Mouse (Mus musculus) embryonic facial prominence, embryonic 12.5 days (tissue): Measurements from ENCODE around the gene Spred3. TPM values are rescaled to one million over a fixed set of nuclear protein-coding genes. Genes with fewer than 3 reads are reported as not detected.
A peak's percentile ranks its signal among the peaks of the same experiment; 100 is the strongest.
"Not testable (repeated sequence)": the region's sequence is repeated elsewhere in the genome, so short reads cannot be mapped to it uniquely, and the experiment has no call there.

Source experiments
- ATAC-seq: fragments of 200-750 bp; cut with Nextera tagmentation; 2 replicates; pipeline ENCODE4 v1.8.0; 2017; ENCODE audit not compliant: insufficient number of reproducible peaks, insufficient read depth, low FRiP score, low TSS enrichment
- H3K27ac ChIP-seq: fragments of 300-500 bp; sonication (generic); 2 replicates; pipeline ENCODE4 v1.5.1; 2016; ENCODE audit warnings: mild to moderate bottlenecking
- H3K27me3 ChIP-seq: fragments of 300-500 bp; sonication (generic); 2 replicates; pipeline ENCODE4 v1.6.1; 2016; ENCODE audit warnings: mild to moderate bottlenecking, moderate library complexity
- H3K36me3 ChIP-seq: fragments of 300-500 bp; sonication (generic); 2 replicates; pipeline ENCODE4 v1.6.1; 2016; ENCODE audit warnings: mild to moderate bottlenecking
- H3K4me1 ChIP-seq: fragments of 300-500 bp; sonication (generic); 2 replicates; pipeline ENCODE4 v1.6.1; 2016
- H3K4me2 ChIP-seq: fragments of 300-500 bp; sonication (generic); replicated peaks from 2 replicates; pipeline ENCODE4 v1.6.1; 2016; ENCODE audit warnings: mild to moderate bottlenecking, moderate library complexity
- H3K4me3 ChIP-seq: fragments of 300-500 bp; sonication (generic); 2 replicates; pipeline ENCODE4 v1.5.1; 2016; ENCODE audit warnings: mild to moderate bottlenecking
- H3K9ac ChIP-seq: fragments of 300-500 bp; sonication (generic); 2 replicates; pipeline ENCODE4 v1.6.1; 2016; ENCODE audit warnings: mild to moderate bottlenecking, moderate library complexity
- H3K9me3 ChIP-seq: fragments of 300-500 bp; sonication (generic); 2 replicates; pipeline ENCODE4 v1.6.1; 2016; ENCODE audit warnings: mild to moderate bottlenecking, moderate library complexity
- WGBS: fragments of 180-500 bp; shearing (Covaris S2); methylation state at CpG from one replicate; pipeline ENCODE4 v1.1.7; 2016; 5-methylcytosine and 5-hydroxymethylcytosine counted together
- polyA plus RNA-seq: library from polyadenylated mRNA; unstranded; fragments of >200 nt; fragmentation: Nextera tagmentation; extraction: Ambion mirVana; gene quantifications from 2 replicates; pipeline ENCODE4 v1.2.1, GENCODE M21; 2016

The Spred3 gene
- polyA plus RNA-seq = 5.9 and 6.3 TPM in 2 replicates

DNA sequence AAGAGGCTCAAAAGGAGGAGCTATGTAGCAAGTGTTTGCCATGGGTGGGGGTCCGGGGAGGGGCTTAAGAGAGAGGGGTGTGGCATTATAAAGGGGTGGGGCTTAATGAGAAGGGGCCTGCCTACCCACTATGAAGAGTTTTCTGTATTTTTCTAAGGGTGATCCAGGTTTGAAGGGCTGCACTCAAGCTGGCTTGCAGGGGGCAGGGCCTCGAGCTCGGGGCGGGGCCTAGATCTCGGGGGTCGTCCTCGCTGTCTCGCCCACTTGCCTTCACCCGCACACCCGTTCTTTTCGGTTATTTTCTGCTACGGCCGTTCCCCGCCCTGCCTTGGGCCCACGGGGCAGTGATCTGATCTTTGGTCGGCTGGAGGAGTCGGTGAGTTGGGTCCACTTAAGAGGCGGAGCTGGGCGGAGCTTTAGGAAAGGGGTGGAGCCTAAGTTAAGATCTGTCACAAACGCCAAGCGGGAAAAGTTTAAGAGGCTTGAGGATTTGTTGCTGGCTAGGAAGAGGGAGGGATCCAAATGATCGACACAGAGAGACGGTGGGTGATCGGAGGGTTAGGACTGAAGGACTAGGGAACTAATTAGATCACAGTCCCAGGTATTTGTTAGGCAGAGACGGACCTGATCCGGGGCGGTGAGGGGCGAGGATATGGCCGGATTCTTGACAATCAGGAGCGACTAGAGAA lies at the start of gene Spred3, which contains the start of gene Ggn:
Gene Spred3 (minus strand): TSS at position 346 of the 689 bp plus-strand sequence.
Gene Ggn (plus strand): TSS at position 145 of the 689 bp plus-strand sequence.
- peak within 1 kb of the TSS; percentile 83 for H3K4me2 ChIP-seq
- H3K36me3 ChIP-seq = peaks cover 26% of the 10 kb centered on the region
- H3K9ac ChIP-seq = peak within 1 kb of the TSS; percentile 59
- H3K27ac ChIP-seq = peak within 1 kb of the TSS; percentile 80
- peak; percentile 48 for ATAC-seq
- peaks cover 52% of the 10 kb centered on the region for H3K27me3 ChIP-seq
- H3K4me1 ChIP-seq = peaks cover 29% of the 10 kb centered on the region
- no peaks in the 10 kb centered on the region for H3K9me3 ChIP-seq
- H3K4me3 ChIP-seq = peak within 1 kb of the TSS; percentile 73
- WGBS = 2% methylated on average over 30 of the region's 30 CpGs

DNA sequence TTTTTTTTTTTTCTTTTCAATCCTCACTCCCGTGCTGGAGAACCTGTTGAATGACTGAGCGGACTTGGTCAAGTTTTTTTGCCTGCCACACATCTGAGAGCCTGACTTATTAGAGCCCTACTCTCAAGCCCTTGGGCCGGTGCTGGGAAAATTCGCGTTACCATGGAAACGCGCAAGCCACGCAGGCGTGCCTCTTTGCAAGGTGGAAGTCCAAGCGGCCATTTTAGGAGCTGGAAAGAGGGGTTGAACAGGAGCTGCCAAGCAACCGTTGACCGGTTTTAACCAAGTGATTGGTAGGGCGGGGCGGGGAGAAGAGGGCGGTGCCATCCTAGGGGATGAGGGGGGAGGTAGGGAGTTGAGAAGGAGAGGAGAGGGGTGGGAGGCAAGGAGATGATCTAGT lies 44.6 kb upstream of the Spred3 start:
- WGBS = 39% methylated on average over 15 of the region's 15 CpGs
- no peaks in the 10 kb centered on the region for H3K4me1 ChIP-seq
- no peak for ATAC-seq

DNA sequence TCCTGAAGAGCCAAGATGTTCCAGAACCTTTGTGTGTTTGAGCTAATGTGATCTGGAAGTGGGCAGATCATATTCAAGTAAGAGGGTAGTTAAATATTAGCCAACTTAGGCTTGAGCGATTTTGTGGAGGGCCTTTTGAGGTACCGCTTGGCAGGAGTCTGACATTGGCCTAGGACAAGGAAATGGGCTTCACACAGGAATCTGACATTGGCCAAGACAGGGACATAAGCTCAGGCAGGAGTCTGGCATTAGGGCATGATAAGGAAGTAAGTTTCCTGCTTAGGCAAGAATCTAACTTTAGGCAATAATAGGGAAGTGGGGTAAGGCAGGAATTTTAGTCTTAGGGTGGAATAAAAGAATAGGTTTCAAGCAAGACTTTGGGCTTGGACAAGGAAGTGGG lies 44.0 kb upstream of the Spred3 start:
- peaks cover 9% of the 10 kb centered on the region for H3K27me3 ChIP-seq
- no peak overlapping the region for H3K4me3 ChIP-seq
- no peaks in the 10 kb centered on the region for H3K9me3 ChIP-seq
- peak overlapping the region; percentile 48; the same call in 1 of the 2 replicates for H3K4me2 ChIP-seq
- no peaks in the 10 kb centered on the region for H3K4me1 ChIP-seq
- no peak overlapping the region for H3K27ac ChIP-seq
- WGBS = 69% methylated on average over 2 of the region's 2 CpGs
- no peaks in the 10 kb centered on the region for H3K36me3 ChIP-seq
- no peak overlapping the region for H3K9ac ChIP-seq
- ATAC-seq = no peak

More for the DNA sequence above, 44.6 kb upstream of the Spred3 start:
- H3K4me2 ChIP-seq = no peak overlapping the region
- 0 out of 2 replicates have a peak, but pooled peaks cover 5% of the 10 kb centered on the region for H3K9me3 ChIP-seq
- no peak overlapping the region for H3K27ac ChIP-seq
- H3K4me3 ChIP-seq = no peak overlapping the region
- H3K36me3 ChIP-seq = no peaks in the 10 kb centered on the region
- peaks cover 9% of the 10 kb centered on the region for H3K27me3 ChIP-seq
- H3K9ac ChIP-seq = no peak overlapping the region

DNA sequence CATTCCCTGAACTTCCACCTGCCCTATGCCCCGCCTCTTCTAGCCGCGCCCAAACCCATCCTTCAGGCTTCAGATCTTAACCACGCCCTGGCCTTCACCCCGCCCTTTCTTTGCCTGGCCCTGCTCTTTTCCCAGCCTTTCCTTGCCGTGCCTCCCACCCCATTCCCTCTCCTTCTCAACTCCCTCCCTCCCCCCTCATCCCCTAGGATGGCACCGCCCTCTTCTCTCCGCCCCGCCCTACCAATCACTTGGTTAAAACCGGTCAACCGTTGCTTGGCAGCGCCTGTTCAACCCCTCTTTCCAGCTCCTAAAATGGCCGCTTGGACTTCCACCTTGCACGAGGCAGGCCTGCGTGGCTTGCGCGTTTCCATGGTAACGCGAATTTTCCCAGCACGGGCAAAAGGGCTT lies 43.5 kb upstream of the Spred3 start, which contains the start of gene Catsperg1:
Gene Catsperg1 (minus strand): TSS at position 361 of the 408 bp plus-strand sequence.
- Histone ChIP-seq H3K4me1 (no peaks in the 10 kb centered on the region), H3K4me2 (peak within 1 kb of the TSS; percentile 48), H3K9ac (no peak within 1 kb of the TSS), H3K27me3 (peaks cover 9% of the 10 kb centered on the region), H3K27ac (no peak within 1 kb of the TSS), H3K36me3 (no peaks in the 10 kb centered on the region), H3K4me3 (peak within 1 kb of the TSS; percentile 17; the same call in 1 of the 2 replicates), H3K9me3 (no peaks in the 10 kb centered on the region)
- no peak for ATAC-seq
- 2% methylated on average over 20 of the region's 20 CpGs for WGBS

DNA sequence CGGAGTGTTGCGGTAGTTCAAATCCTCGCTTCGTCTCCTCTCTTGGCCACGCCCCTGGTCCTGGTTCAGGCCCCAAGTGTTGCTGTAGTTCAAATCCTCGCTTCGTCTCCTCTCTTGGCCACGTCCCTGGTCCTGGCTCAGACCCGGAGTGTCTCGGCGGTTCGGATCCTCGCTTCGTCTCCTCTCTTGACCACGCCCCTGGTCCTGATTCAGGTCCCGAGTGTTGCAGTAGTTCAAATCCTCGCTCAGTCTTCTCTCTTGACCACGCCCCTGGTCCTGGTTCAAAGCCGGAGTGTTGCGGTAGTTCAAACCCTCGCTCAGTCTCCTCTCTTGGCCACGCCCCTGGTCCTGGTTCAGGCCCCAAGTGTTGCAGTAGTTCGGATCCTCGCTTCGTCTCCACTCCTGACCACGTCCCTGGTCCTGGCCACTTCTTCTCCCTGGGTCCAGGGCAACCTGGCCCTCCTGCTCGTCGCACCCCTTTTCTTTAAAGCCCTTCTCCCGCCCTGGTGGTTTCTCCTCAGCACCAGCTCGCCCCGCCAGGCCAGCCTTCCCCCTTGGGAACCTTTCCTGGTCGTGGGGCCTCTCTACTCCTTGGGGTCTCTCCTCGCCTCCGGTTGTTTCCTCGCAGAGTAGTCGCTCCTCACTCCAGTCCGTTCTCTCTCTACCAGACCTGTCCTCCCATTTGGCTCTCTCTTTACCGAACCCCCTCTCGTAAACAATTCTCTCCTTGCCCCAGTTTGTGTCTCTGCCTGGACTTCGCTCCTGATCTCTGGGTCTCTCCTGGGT lies 42.8 kb upstream of the Spred3 start:
- H3K9ac ChIP-seq, H3K27ac ChIP-seq, H3K36me3 ChIP-seq, H3K27me3 ChIP-seq, ATAC-seq, H3K9me3 ChIP-seq, H3K4me1 ChIP-seq: not testable (repeated sequence)
- Histone ChIP-seq H3K4me3 (peak overlapping the region; percentile 17; the same call in 1 of the 2 replicates), H3K4me2 (peak overlapping the region; percentile 48)
- WGBS = 13% methylated on average over 40 of the region's 40 CpGs

GRCm38 (mm10) chr7:29212199-29212765 lies 42.1 kb upstream of the Spred3 start:
- Histone ChIP-seq H3K4me1 (no peaks in the 10 kb centered on the region), H3K4me2 (peak overlapping the region; percentile 46), H3K9me3 (no peaks in the 10 kb centered on the region), H3K27ac (no peak overlapping the region), H3K27me3 (peaks cover 9% of the 10 kb centered on the region), H3K4me3 (no peak overlapping the region), H3K9ac (no peak overlapping the region), H3K36me3 (no peaks in the 10 kb centered on the region)
- WGBS = 12% methylated on average over 26 of the region's 26 CpGs
- ATAC-seq = no peak

GRCm38 (mm10) chr7:29211415-29212198 lies 41.4 kb upstream of the Spred3 start:
- H3K4me1 ChIP-seq = no peaks in the 10 kb centered on the region
- peak overlapping the region; percentile 46 for H3K4me2 ChIP-seq
- peaks cover 9% of the 10 kb centered on the region for H3K27me3 ChIP-seq
- H3K9ac ChIP-seq = no peak overlapping the region
- H3K4me3 ChIP-seq = peak overlapping the region; percentile 32
- no peaks in the 10 kb centered on the region for H3K9me3 ChIP-seq
- peak overlapping the region; percentile 55; the same call in 1 of the 2 replicates for H3K27ac ChIP-seq
- 5% methylated on average over 34 of the region's 34 CpGs for WGBS
- ATAC-seq = peak; percentile 64
- no peaks in the 10 kb centered on the region for H3K36me3 ChIP-seq

GRCm38 (mm10) chr7:29211013-29211412 lies 40.8 kb upstream of the Spred3 start:
- 24% methylated on average over 12 of the region's 15 CpGs for WGBS
- peak overlapping the region; percentile 46 for H3K4me2 ChIP-seq
- H3K4me3 ChIP-seq = peak overlapping the region; percentile 32
- not testable (repeated sequence) for H3K9me3 ChIP-seq, H3K27me3 ChIP-seq, H3K4me1 ChIP-seq, H3K9ac ChIP-seq, ATAC-seq, H3K36me3 ChIP-seq
- peak overlapping the region; percentile 55; the same call in 1 of the 2 replicates for H3K27ac ChIP-seq

- H3K4me2 ChIP-seq = no peak overlapping the region
- no peak overlapping the region for H3K27ac ChIP-seq
- no peak overlapping the region for H3K9ac ChIP-seq
- no peak for ATAC-seq
- H3K27me3 ChIP-seq = no peaks in the 10 kb centered on the region
- H3K4me1 ChIP-seq = no peaks in the 10 kb centered on the region
- H3K9me3 ChIP-seq = no peaks in the 10 kb centered on the region
- 91% methylated on average over 6 of the region's 6 CpGs for WGBS
- H3K4me3 ChIP-seq = no peak overlapping the region
- no peaks in the 10 kb centered on the region for H3K36me3 ChIP-seq
Observed at GRCm38 (mm10) chr7:29202577-29202976, 32.4 kb upstream of the Spred3 start.

DNA sequence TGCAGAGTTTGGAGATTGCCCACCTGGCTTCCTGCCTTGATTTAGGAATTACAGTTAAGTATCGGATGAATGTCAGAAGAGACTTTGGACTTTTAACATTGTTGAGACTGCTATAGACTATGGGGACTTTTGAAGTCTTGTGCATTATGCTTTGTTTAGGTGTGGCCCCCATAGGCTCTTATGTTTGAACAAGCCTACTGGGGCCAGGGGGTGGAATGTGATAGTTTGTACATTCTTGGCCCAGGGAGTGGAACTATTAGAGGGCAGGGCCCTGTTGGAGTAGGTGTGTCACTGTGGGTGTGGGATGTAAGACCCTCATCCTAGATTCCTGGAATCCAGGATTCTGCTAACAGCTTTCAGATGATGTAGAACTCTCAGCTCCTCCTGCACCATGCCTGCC lies 24.0 kb upstream of the Spred3 start:
- not testable (repeated sequence) for H3K36me3 ChIP-seq, ATAC-seq, H3K27ac ChIP-seq, H3K4me2 ChIP-seq, H3K4me1 ChIP-seq, H3K27me3 ChIP-seq, H3K9me3 ChIP-seq, H3K9ac ChIP-seq, H3K4me3 ChIP-seq
- 89% methylated on average over 1 of the region's 1 CpGs for WGBS

GRCm38 (mm10) chr7:29181323-29181722 lies 11.1 kb upstream of the Spred3 start:
- H3K27ac ChIP-seq, H3K27me3 ChIP-seq, ATAC-seq, H3K9me3 ChIP-seq, H3K9ac ChIP-seq, H3K4me3 ChIP-seq, H3K4me2 ChIP-seq, H3K36me3 ChIP-seq: not testable (repeated sequence)
- 88% methylated on average over 4 of the region's 4 CpGs for WGBS
- H3K4me1 ChIP-seq = peaks cover 16% of the 10 kb centered on the region
